Mouse (Mus musculus): Measurements from ENCODE around the gene Hivep1. TPM values are rescaled to one million over a fixed set of nuclear protein-coding genes. Genes with fewer than 3 reads are reported as not detected.
A peak's percentile ranks its signal among the peaks of the same experiment; 100 is the strongest.

Gene Hivep1
- total RNA-seq, 2 experiments from 2014 or later, result 54.3 to 72.7 TPM

GRCm38 (mm10) chr13:42103486-42104166 is 51.8 kb downstream of the Hivep1 start:
- intact Hi-C loops (cut with DNase I), result loop anchor here (5.0 kb wide), 1 partner anchor 201 kb away; no protein-coding TSS in a partner anchor
- DNase-seq (ENCODE audit: low spot score in 2 of 2), result no peak

GRCm38 (mm10) chr13:42104371-42104770 is 52.5 kb downstream of the Hivep1 start:
- intact Hi-C loops (cut with DNase I), result loop anchor here (5.0 kb wide), 1 partner anchor 202 kb away; no protein-coding TSS in a partner anchor
- DNase-seq (ENCODE audit: low spot score in 2 of 2), result no peak

- DNase-seq (ENCODE audit: low spot score in 2 of 2), result no peak
- intact Hi-C loops (cut with DNase I), result no loop called here
Observed at GRCm38 (mm10) chr13:42108483-42109215, 56.8 kb downstream of the Hivep1 start.

- no peak for DNase-seq (ENCODE audit: low spot score in 2 of 2)
Observed at GRCm38 (mm10) chr13:42110416-42110815, 58.6 kb downstream of the Hivep1 start.

GRCm38 (mm10) chr13:42112071-42112470 is 60.2 kb downstream of the Hivep1 start:
- no peak for DNase-seq (ENCODE audit: low spot score in 2 of 2)
- intact Hi-C loops (cut with DNase I), result no loop called here

More at GRCm38 (mm10) chr13:42110416-42110815, 58.6 kb downstream of the Hivep1 start:
- intact Hi-C loops (cut with DNase I), result no loop called here

GRCm38 (mm10) chr13:42112748-42113147 is 60.9 kb downstream of the Hivep1 start:
- intact Hi-C loops (cut with DNase I), result no loop called here
- DNase-seq (ENCODE audit: low spot score in 2 of 2), result no peak

- no peak for DNase-seq (ENCODE audit: low spot score in 2 of 2)
Observed at GRCm38 (mm10) chr13:42113601-42114000, 61.8 kb downstream of the Hivep1 start.

GRCm38 (mm10) chr13:42116301-42116700 is 64.5 kb downstream of the Hivep1 start:
- intact Hi-C loops (cut with DNase I), result no loop called here
- DNase-seq (ENCODE audit: low spot score in 2 of 2), result no peak

More at GRCm38 (mm10) chr13:42113601-42114000, 61.8 kb downstream of the Hivep1 start:
- intact Hi-C loops (cut with DNase I), result no loop called here

GRCm38 (mm10) chr13:42119062-42119461 is 67.2 kb downstream of the Hivep1 start:
- intact Hi-C loops (cut with DNase I), result no loop called here
- DNase-seq (ENCODE audit: low spot score in 2 of 2), result no peak

GRCm38 (mm10) chr13:42121106-42121776 is 69.4 kb downstream of the Hivep1 start:
- no peak for DNase-seq (ENCODE audit: low spot score in 2 of 2)
- intact Hi-C loops (cut with DNase I), result no loop called here

GRCm38 (mm10) chr13:42121777-42122682 is 70.2 kb downstream of the Hivep1 start:
- intact Hi-C loops (cut with DNase I), result no loop called here
- DNase-seq (ENCODE audit: low spot score in 2 of 2), result no peak

GRCm38 (mm10) chr13:42144627-42145026 is 92.8 kb downstream of the Hivep1 start:
- DNase-seq (ENCODE audit: low spot score in 2 of 2), result no peak
- intact Hi-C loops (cut with DNase I), result loop anchor here (10.0 kb wide), 1 partner anchor 440 kb away; no protein-coding TSS in a partner anchor

GRCm38 (mm10) chr13:42149328-42150071 is 97.7 kb downstream of the Hivep1 start:
- intact Hi-C loops (cut with DNase I), result loop anchor here (10.0 kb wide), 1 partner anchor 445 kb away; no protein-coding TSS in a partner anchor

GRCm38 (mm10) chr13:42150072-42150450 is 98.2 kb downstream of the Hivep1 start:
- intact Hi-C loops (cut with DNase I), result no loop called here
- DNase-seq (ENCODE audit: low spot score in 2 of 2), result no peak

More at GRCm38 (mm10) chr13:42149328-42150071, 97.7 kb downstream of the Hivep1 start:
- peak in 1 of 2 experiments; percentile 11 for DNase-seq (ENCODE audit: low spot score in 2 of 2)

- no peak for DNase-seq (ENCODE audit: low spot score in 2 of 2)
- intact Hi-C loops (cut with DNase I), result no loop called here
Observed at GRCm38 (mm10) chr13:42150462-42151127, 98.8 kb downstream of the Hivep1 start.

GRCm38 (mm10) chr13:42158259-42158658 is 106.4 kb downstream of the Hivep1 start:
- DNase-seq (ENCODE audit: low spot score in 2 of 2), result peak; percentile 15 to 65
- intact Hi-C loops (cut with DNase I), result no loop called here

- intact Hi-C loops (cut with DNase I), result no loop called here
- DNase-seq (ENCODE audit: low spot score in 2 of 2), result peak in 1 of 2 experiments; percentile 23
Observed at GRCm38 (mm10) chr13:42159416-42160185, 107.8 kb downstream of the Hivep1 start.

All from left cerebral cortex, postnatal 25 days (tissue).